Mouse (Mus musculus) MEL (cell line): ENCODE results near the gene AU040320. TPM values are rescaled to one million over a fixed set of nuclear protein-coding genes. Genes with fewer than 3 reads are reported as not detected.

Experiments
- DNase-seq: peaks from one replicate; pipeline ENCODE4 v3.0.0; 2011; ENCODE audit warnings: low read depth, low spot score
- H3K27ac ChIP-seq: 2 replicates; pipeline ENCODE4 v1.5.1; 2012; ENCODE audit warnings: low read depth, mild to moderate bottlenecking, control low read depth, low read length, moderate library complexity; ENCODE audit not compliant: control insufficient read depth
- H3K27me3 ChIP-seq, 2 experiments: fragments of 150-350 bp in 1 of 2; sonication (generic) in 1 of 2; 2 replicates each; pipeline ENCODE4 v1.6.1; 2012; ENCODE audit warnings: low read length in 2 of 2, mild to moderate bottlenecking in 2 of 2, improper control_type of control experiment in 1 of 2, moderate library complexity in 1 of 2; ENCODE audit not compliant: insufficient read depth in 2 of 2, control insufficient read depth in 1 of 2
- H3K36me3 ChIP-seq, 2 experiments: 2 replicates each; pipeline ENCODE4 v1.6.1; 2012 to 2014; ENCODE audit warnings: low read length in 2 of 2, improper control_type of control experiment in 1 of 2, inconsistent platforms in 1 of 2, mild to moderate bottlenecking in 1 of 2; ENCODE audit not compliant: insufficient read depth in 2 of 2, control insufficient read depth in 1 of 2
- H3K4me1 ChIP-seq, 2 experiments: fragments of 150-350 bp in 1 of 2; sonication (generic) in 1 of 2; 2 replicates each; pipeline ENCODE4 v1.6.1; 2012; ENCODE audit warnings: low read length in 2 of 2, improper control_type of control experiment in 1 of 2, mild to moderate bottlenecking in 1 of 2; ENCODE audit not compliant: insufficient read depth in 2 of 2, control insufficient read depth in 1 of 2
- H3K4me3 ChIP-seq, 2 experiments: fragments of 150-350 bp in 1 of 2; sonication (generic) in 1 of 2; 2 replicates each; pipeline ENCODE4 v1.5.1; 2012; ENCODE audit warnings: low read depth in 2 of 2, low read length in 2 of 2, mild to moderate bottlenecking in 2 of 2, moderate library complexity in 2 of 2, control low read depth in 1 of 2, improper control_type of control experiment in 1 of 2; ENCODE audit not compliant: control insufficient read depth in 1 of 2, insufficient read depth in 1 of 2
- H3K79me2 ChIP-seq: 2 replicates; pipeline ENCODE4 v1.6.1; 2012; ENCODE audit warnings: mild to moderate bottlenecking, low read length, moderate library complexity; ENCODE audit not compliant: control insufficient read depth, poor library complexity, insufficient read depth
- H3K9ac ChIP-seq: 2 replicates; pipeline ENCODE4 v1.6.1; 2012; ENCODE audit warnings: low read depth, mild to moderate bottlenecking, control low read depth, low read length, moderate library complexity; ENCODE audit not compliant: control insufficient read depth, poor library complexity, severe bottlenecking
- H3K9me3 ChIP-seq: fragments of 150-350 bp; sonication (generic); replicated peaks from 2 replicates; pipeline ENCODE4 v1.6.1; 2012; ENCODE audit warnings: mild to moderate bottlenecking, low read length, improper control_type of control experiment, moderate library complexity; ENCODE audit not compliant: insufficient read depth
- BHLHE40 ChIP-seq: IDR thresholded peaks from 2 replicates; pipeline ENCODE4 v1.6.1; 2012; ENCODE audit warnings: low read depth, mild to moderate bottlenecking, inconsistent platforms, low read length, improper control_type of control experiment, borderline replicate concordance
- CHD1 ChIP-seq: IDR thresholded peaks from 2 replicates; pipeline ENCODE4 v1.6.1; 2012; ENCODE audit warnings: low read depth, mild to moderate bottlenecking, inconsistent platforms, low read length, improper control_type of control experiment
- CHD2 ChIP-seq: IDR thresholded peaks from 2 replicates; pipeline ENCODE4 v1.6.1; 2011; ENCODE audit warnings: low read length, improper control_type of control experiment
- CTCF ChIP-seq, 3 experiments: IDR thresholded peaks in 2 of 3; conservative IDR thresholded peaks in 1 of 3; 2 replicates each; pipeline ENCODE4 v1.5.1; 2011 to 2012; ENCODE audit warnings: low read length in 3 of 3, low read depth in 2 of 3, mild to moderate bottlenecking in 2 of 3, improper control_type of control experiment in 1 of 3, inconsistent platforms in 1 of 3, mixed read lengths in 1 of 3, moderate library complexity in 1 of 3; ENCODE audit not compliant: control insufficient read depth in 1 of 3, insufficient read depth in 1 of 3, poor library complexity in 1 of 3, severe bottlenecking in 1 of 3
- E2F4 ChIP-seq: IDR thresholded peaks from 2 replicates; pipeline ENCODE4 v1.6.1; 2011; ENCODE audit warnings: low read depth, low read length, improper control_type of control experiment, borderline replicate concordance
- ELF1 ChIP-seq: IDR thresholded peaks from 2 replicates; pipeline ENCODE4 v1.6.1; 2014; ENCODE audit warnings: low read depth, mild to moderate bottlenecking, inconsistent platforms, low read length, improper control_type of control experiment, moderate library complexity
- EP300 ChIP-seq, 2 experiments: IDR thresholded peaks; 2 replicates each; pipeline ENCODE4 v1.6.1; 2011; ENCODE audit warnings: improper control_type of control experiment in 2 of 2, low read length in 2 of 2, low read depth in 1 of 2, mild to moderate bottlenecking in 1 of 2
- GABPA ChIP-seq: IDR thresholded peaks from 2 replicates; pipeline ENCODE4 v1.6.1; 2012; ENCODE audit warnings: low read depth, mild to moderate bottlenecking, inconsistent platforms, low read length, improper control_type of control experiment, moderate library complexity
- GATA1 ChIP-seq: IDR thresholded peaks from 2 replicates; pipeline ENCODE4 v1.6.1; 2011; ENCODE audit warnings: low read depth, low read length, improper control_type of control experiment
- JUND ChIP-seq: IDR thresholded peaks from 2 replicates; pipeline ENCODE4 v1.6.1; 2011; ENCODE audit warnings: low read depth, mild to moderate bottlenecking, improper control_type of control experiment, low read length
- KAT2A ChIP-seq: conservative IDR thresholded peaks from 2 replicates; pipeline ENCODE4 v1.6.1; 2012; ENCODE audit warnings: low read depth, low read length, improper control_type of control experiment, inconsistent platforms
- MAFK ChIP-seq: IDR thresholded peaks from 2 replicates; pipeline ENCODE4 v1.6.1; 2011; ENCODE audit warnings: low read depth, mild to moderate bottlenecking, low read length, improper control_type of control experiment, borderline replicate concordance
- MAZ ChIP-seq: IDR thresholded peaks from 2 replicates; pipeline ENCODE4 v1.6.1; 2012; ENCODE audit warnings: low read depth, mild to moderate bottlenecking, inconsistent platforms, low read length, improper control_type of control experiment
- MXI1 ChIP-seq: IDR thresholded peaks from 2 replicates; pipeline ENCODE4 v1.6.1; 2011; ENCODE audit warnings: mild to moderate bottlenecking, low read depth, low read length, improper control_type of control experiment
- MYC ChIP-seq: IDR thresholded peaks from 2 replicates; pipeline ENCODE4 v1.6.1; 2011; ENCODE audit warnings: low read depth, mild to moderate bottlenecking, low read length, improper control_type of control experiment, moderate library complexity
- NRF1 ChIP-seq: IDR thresholded peaks from 2 replicates; pipeline ENCODE4 v1.6.1; 2014; ENCODE audit warnings: low read depth, mild to moderate bottlenecking, inconsistent platforms, low read length, improper control_type of control experiment, moderate library complexity; ENCODE audit not compliant: poor library complexity, insufficient read depth, severe bottlenecking
- POLR2AphosphoS2 ChIP-seq: IDR thresholded peaks from 2 replicates; pipeline ENCODE4 v1.6.1; 2011; ENCODE audit warnings: low read length, improper control_type of control experiment
- RAD21 ChIP-seq: IDR thresholded peaks from 2 replicates; pipeline ENCODE4 v1.6.1; 2011; ENCODE audit warnings: mild to moderate bottlenecking, low read depth, low read length, improper control_type of control experiment
- SMC3 ChIP-seq: IDR thresholded peaks from 2 replicates; pipeline ENCODE4 v1.6.1; 2011; ENCODE audit warnings: low read depth, low read length, improper control_type of control experiment
- TAL1 ChIP-seq: IDR thresholded peaks from 2 replicates; pipeline ENCODE4 v1.6.1; 2012; ENCODE audit warnings: mild to moderate bottlenecking, inconsistent platforms, low read length, moderate library complexity, mixed read lengths
- USF2 ChIP-seq, 2 experiments: IDR thresholded peaks; 2 replicates each; pipeline ENCODE4 v1.6.1; 2011 to 2012; ENCODE audit warnings: improper control_type of control experiment in 2 of 2, low read length in 2 of 2, borderline replicate concordance in 1 of 2, inconsistent platforms in 1 of 2, low read depth in 1 of 2, mild to moderate bottlenecking in 1 of 2; ENCODE audit not compliant: insufficient read depth in 1 of 2
- ZC3H11A ChIP-seq: IDR thresholded peaks from 2 replicates; pipeline ENCODE4 v1.6.1; 2012; ENCODE audit warnings: low read depth, mild to moderate bottlenecking, inconsistent platforms, low read length, improper control_type of control experiment
- ZKSCAN1 ChIP-seq: IDR thresholded peaks from 2 replicates; pipeline ENCODE4 v1.6.1; 2012; ENCODE audit warnings: low read depth, mild to moderate bottlenecking, inconsistent platforms, low read length, improper control_type of control experiment, moderate library complexity
- ZMIZ1 ChIP-seq: IDR thresholded peaks from 2 replicates; pipeline ENCODE4 v1.6.1; 2012; ENCODE audit warnings: low read depth, mild to moderate bottlenecking, inconsistent platforms, low read length, improper control_type of control experiment, moderate library complexity
- polyA plus RNA-seq, 2 experiments: library from polyadenylated mRNA; stranded (reverse) in 1 of 2; unstranded in 1 of 2; fragments of >175 nt in 1 of 2; fragments of >200 nt in 1 of 2; gene quantifications; 2 replicates each; pipeline versions ENCODE4 v1.2.1 to v1.2.4; 2012; ENCODE audit warnings: low replicate concordance in 2 of 2, low read depth in 1 of 2; ENCODE audit not compliant: insufficient read length in 2 of 2, insufficient read depth in 1 of 2, missing spikeins in 1 of 2
- total RNA-seq: library from RNA; depleted of rRNA; stranded (reverse); fragments of 300-350 nt; gene quantifications from 2 replicates; pipeline ENCODE4 v1.2.3, GENCODE M21; 2012

The AU040320 gene
- total and polyA plus RNA-seq, 3 experiments: 10.2 to 17.1 TPM; not detected in 1

DNA sequence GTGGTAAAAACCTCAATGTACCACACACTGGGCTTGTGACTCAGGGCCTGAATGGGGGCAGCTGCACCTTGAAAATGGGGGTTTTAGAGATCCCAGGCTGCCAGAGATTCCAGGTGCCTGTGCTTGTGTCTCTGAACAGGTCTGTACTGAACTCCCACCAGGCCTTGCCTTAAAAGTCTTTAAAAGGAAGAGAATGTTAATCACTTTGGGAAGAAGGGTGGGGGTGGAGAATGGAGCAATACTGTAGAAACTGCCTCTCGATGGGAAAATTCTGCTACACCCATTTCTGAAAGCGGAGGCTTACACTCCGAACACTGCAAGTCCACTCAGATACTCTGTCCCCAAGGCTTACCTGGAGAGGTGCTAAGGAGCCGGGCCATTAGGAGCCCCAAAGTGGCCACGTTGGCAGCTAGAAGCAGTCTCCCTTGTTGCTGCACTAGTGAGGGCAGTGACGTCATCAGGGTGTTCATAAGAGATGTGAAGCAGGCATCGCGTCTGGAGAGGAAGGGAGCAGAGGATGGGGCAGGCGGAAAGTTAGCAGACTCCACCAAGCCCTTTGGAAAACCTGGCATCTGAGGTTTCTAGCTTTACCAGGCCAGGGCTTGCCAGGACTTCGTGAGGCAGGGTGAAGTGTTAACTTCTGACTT is 7.0 kb upstream of the AU040320 start:
- H3K4me1 ChIP-seq: 0 out of 4 replicates have a peak, but pooled peaks cover 0 to 3% of the 10 kb centered on the region in 2 experiments
- no peaks in the 10 kb centered on the region for H3K27me3 ChIP-seq
- TF ChIP-seq USF2 (IDR thresholded peaks at IDR 0.05; ENCODE audit: borderline replicate concordance in 1 of 2, insufficient read depth in 1 of 2, low read depth in 1 of 2, low read length in 2 of 2): no peak
- TF ChIP-seq MYC: no peak
- no peak for TF ChIP-seq CHD2
- TF ChIP-seq EP300 (IDR thresholded peaks at IDR 0.05; ENCODE audit: low read depth in 1 of 2, low read length in 2 of 2): no peak
- no peak for TF ChIP-seq MXI1
- TF ChIP-seq GATA1: no peak
- TF ChIP-seq E2F4: no peak
- TF ChIP-seq GABPA: no peak
- TF ChIP-seq TAL1: no peak
- TF ChIP-seq CTCF (IDR thresholded peaks at IDR 0.05 in 2 of 3, conservative IDR thresholded peaks at IDR 0.05 in 1 of 3; ENCODE audit: control insufficient read depth in 1 of 3, insufficient read depth in 1 of 3, low read depth in 2 of 3, low read length in 3 of 3, poor library complexity in 1 of 3, severe bottlenecking in 1 of 3): no peak
- TF ChIP-seq ELF1: no peak
- no peak for TF ChIP-seq JUND
- no peak for TF ChIP-seq ZKSCAN1
- TF ChIP-seq KAT2A: no peak
- TF ChIP-seq MAFK: no peak
- no peak for TF ChIP-seq CHD1
- peaks cover 0 to 2% of the 10 kb centered on the region in 2 experiments; a peak in 3 of 4 replicates for H3K36me3 ChIP-seq
- H3K79me2 ChIP-seq: no peaks in the 10 kb centered on the region; the same call in 1 of the 2 replicates
- H3K9ac ChIP-seq: no peak overlapping the region
- no peak overlapping the region for H3K4me3 ChIP-seq
- DNase-seq: no peak
- no peak overlapping the region for H3K27ac ChIP-seq
- no peaks in the 10 kb centered on the region for H3K9me3 ChIP-seq

DNA sequence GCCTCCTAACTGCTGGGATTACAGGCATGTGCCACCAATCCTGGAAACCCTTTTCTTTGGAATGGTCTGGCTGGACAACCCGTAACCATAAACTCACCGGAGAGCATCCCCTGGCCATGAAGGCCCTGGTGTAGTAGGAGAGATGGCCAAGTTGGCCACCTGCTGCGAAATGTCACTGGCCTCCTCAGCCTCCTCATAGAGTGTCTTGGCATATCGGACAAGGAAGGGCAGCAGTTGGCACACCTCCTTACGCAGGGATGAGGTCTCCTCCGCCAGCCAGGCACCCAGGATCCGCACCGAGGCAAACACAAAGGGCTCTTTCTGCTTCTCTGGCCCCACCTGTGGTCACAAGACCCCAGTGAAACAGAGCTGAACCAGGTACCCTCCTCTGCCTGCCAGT is 5.0 kb upstream of the AU040320 start:
- no peak overlapping the region for H3K4me3 ChIP-seq
- TF ChIP-seq CTCF (IDR thresholded peaks at IDR 0.05 in 2 of 3, conservative IDR thresholded peaks at IDR 0.05 in 1 of 3; ENCODE audit: control insufficient read depth in 1 of 3, insufficient read depth in 1 of 3, low read depth in 2 of 3, low read length in 3 of 3, poor library complexity in 1 of 3, severe bottlenecking in 1 of 3) (no peak), NRF1 (no peak), POLR2AphosphoS2 (no peak), ZKSCAN1 (no peak), CHD2 (no peak), MAZ (no peak), CHD1 (no peak), ELF1 (no peak), ZMIZ1 (no peak), SMC3 (no peak), ZC3H11A (no peak), BHLHE40 (no peak), RAD21 (no peak)
- no peak for DNase-seq
- no peaks in the 10 kb centered on the region for H3K9me3 ChIP-seq
- peaks cover 0 to 4% of the 10 kb centered on the region in 2 experiments; a peak in 3 of 4 replicates for H3K36me3 ChIP-seq
- H3K79me2 ChIP-seq: peaks cover 11% of the 10 kb centered on the region
- H3K9ac ChIP-seq: no peak overlapping the region
- H3K27ac ChIP-seq: no peak overlapping the region
- H3K4me1 ChIP-seq: peaks cover 0 to 7% of the 10 kb centered on the region in 2 experiments; a peak in 2 of 4 replicates
- no peaks in the 10 kb centered on the region for H3K27me3 ChIP-seq
